8 mouse cellular contexts compared by ENCODE assay signal in genomic region chr3:122421042-122421702, GRCm38 (mm10).
DNase-seq lines count a peak whose midpoint lies in the region; ATAC-seq and TF ChIP-seq lines count a peak whose summit lies in the region.

No protein-coding gene starts in this region.

- H3K4me3 ChIP-seq in kidney, embryonic 16.5 days (ENCODE audit: low read length) = peak overlapping the region; percentile 71
- H3K4me3 ChIP-seq in embryonic facial prominence, embryonic 13.5 days = peak overlapping the region; percentile 67
- H3K4me3 ChIP-seq in hindbrain, postnatal 0 days (ENCODE audit: low read length) = peak overlapping the region; percentile 62
- peak overlapping the region; percentile 61; the same call in 1 of the 2 replicates for H3K4me3 ChIP-seq in midbrain, embryonic 16.5 days (ENCODE audit: low read depth, low read length)

- peak overlapping the region; percentile 82 for H3K9ac ChIP-seq in kidney, embryonic 16.5 days (replicated peaks; ENCODE audit: low read length)
- peak overlapping the region; percentile 82 for H3K9ac ChIP-seq in embryonic facial prominence, embryonic 13.5 days
- H3K9ac ChIP-seq in hindbrain, postnatal 0 days (replicated peaks; ENCODE audit: low read length) = no peak overlapping the region
- no peak overlapping the region for H3K9ac ChIP-seq in midbrain, embryonic 16.5 days (ENCODE audit: low read depth, low read length)

- no peak overlapping the region for H3K27ac ChIP-seq in kidney, embryonic 16.5 days (ENCODE audit: low read length)
- no peak overlapping the region for H3K27ac ChIP-seq in embryonic facial prominence, embryonic 13.5 days
- no peak overlapping the region for H3K27ac ChIP-seq in hindbrain, postnatal 0 days
- no peak overlapping the region for H3K27ac ChIP-seq in midbrain, embryonic 16.5 days (ENCODE audit: low read length)

- ATAC-seq in kidney, embryonic 16.5 days (ENCODE audit: low FRiP score, low TSS enrichment) = no peak
- no peak for ATAC-seq in embryonic facial prominence, embryonic 13.5 days (ENCODE audit: insufficient number of reproducible peaks, insufficient read depth, low FRiP score, low TSS enrichment, low read depth)
- ATAC-seq in hindbrain, postnatal 0 days = no peak
- ATAC-seq in midbrain, embryonic 16.5 days = no peak

- 15% methylated on average over 13 of the region's 13 CpGs for WGBS in kidney, embryonic 16.5 days
- 11% methylated on average over 13 of the region's 13 CpGs for WGBS in embryonic facial prominence, embryonic 13.5 days
- WGBS in hindbrain, postnatal 0 days = 12% methylated on average over 13 of the region's 13 CpGs
- 6% methylated on average over 13 of the region's 13 CpGs for WGBS in midbrain, embryonic 16.5 days

- H3K4me2 ChIP-seq in kidney, embryonic 16.5 days (replicated peaks; ENCODE audit: low read depth, low read length) = peak overlapping the region; percentile 98
- H3K4me2 ChIP-seq in embryonic facial prominence, embryonic 13.5 days = peak overlapping the region; percentile 82
- H3K4me2 ChIP-seq in hindbrain, postnatal 0 days (ENCODE audit: low read depth, low read length) = peak overlapping the region; percentile 99
- H3K4me2 ChIP-seq in midbrain, embryonic 16.5 days (ENCODE audit: low read length) = peak overlapping the region; percentile 95

- no peaks in the 10 kb centered on the region for H3K27me3 ChIP-seq in kidney, embryonic 16.5 days (ENCODE audit: insufficient read depth, low read length)
- peaks cover 11% of the 10 kb centered on the region; the same call in 1 of the 2 replicates for H3K27me3 ChIP-seq in embryonic facial prominence, embryonic 13.5 days
- no peaks in the 10 kb centered on the region for H3K27me3 ChIP-seq in hindbrain, postnatal 0 days (ENCODE audit: insufficient read depth, low read length)
- no peaks in the 10 kb centered on the region; the same call in none of the 2 replicates for H3K27me3 ChIP-seq in midbrain, embryonic 16.5 days (ENCODE audit: control insufficient read depth, insufficient read depth, low read depth, low read length)

- no peak for TF ChIP-seq CTCF in hindbrain, postnatal 0 days (IDR thresholded peaks at IDR 0.05; ENCODE audit: low read depth)

- peaks cover 20% of the 10 kb centered on the region for H3K4me1 ChIP-seq in kidney, embryonic 16.5 days (ENCODE audit: insufficient read depth, low read length)
- peaks cover 13% of the 10 kb centered on the region for H3K4me1 ChIP-seq in embryonic facial prominence, embryonic 13.5 days
- peaks cover 7% of the 10 kb centered on the region; the same call in 1 of the 2 replicates for H3K4me1 ChIP-seq in hindbrain, postnatal 0 days (ENCODE audit: insufficient read depth, low read length)
- H3K4me1 ChIP-seq in midbrain, embryonic 16.5 days (ENCODE audit: control insufficient read depth, insufficient read depth, low read length) = peaks cover 13% of the 10 kb centered on the region

- H3K36me3 ChIP-seq in kidney, embryonic 16.5 days (ENCODE audit: insufficient read depth, low read length) = no peaks in the 10 kb centered on the region
- H3K36me3 ChIP-seq in embryonic facial prominence, embryonic 13.5 days = no peaks in the 10 kb centered on the region
- no peaks in the 10 kb centered on the region for H3K36me3 ChIP-seq in hindbrain, postnatal 0 days (ENCODE audit: insufficient read depth, low read length)
- H3K36me3 ChIP-seq in midbrain, embryonic 16.5 days (ENCODE audit: control insufficient read depth, insufficient read depth, low read length) = no peaks in the 10 kb centered on the region

- no peak for DNase-seq in kidney, adult 9 months
- DNase-seq in hindbrain, postnatal 0 days (ENCODE audit: low spot score) = no peak
- DNase-seq in cerebellum, adult 11-12 months = no peak
- DNase-seq in thymus, postnatal 36 days = no peak
- no peak for DNase-seq in retina, postnatal 1 day

- no peaks in the 10 kb centered on the region for H3K9me3 ChIP-seq in kidney, embryonic 16.5 days (ENCODE audit: low read length)
- H3K9me3 ChIP-seq in embryonic facial prominence, embryonic 13.5 days = no peaks in the 10 kb centered on the region
- H3K9me3 ChIP-seq in hindbrain, postnatal 0 days (ENCODE audit: low read length) = no peaks in the 10 kb centered on the region
- no peaks in the 10 kb centered on the region for H3K9me3 ChIP-seq in midbrain, embryonic 16.5 days (replicated peaks; ENCODE audit: control insufficient read depth, low read length, poor library complexity, severe bottlenecking)

Comparison
In these comparisons a context has a peak if more than half of its experiments do, and no peak if none do; other contexts are left out.
1. H3K9ac ChIP-seq: peak in kidney, embryonic 16.5 days (single experiment) and embryonic facial prominence, embryonic 13.5 days (single experiment); none in hindbrain, postnatal 0 days (single experiment) and midbrain, embryonic 16.5 days (single experiment).
2. Peak in every context shown above with its lines, with median percentiles within 50 percentile points of each other: H3K4me2 ChIP-seq and H3K4me3 ChIP-seq.